Mouse (Mus musculus): ENCODE results near the gene Slc9a3. TPM values are rescaled to one million over a fixed set of nuclear protein-coding genes. Genes with fewer than 3 reads are reported as not detected.

The Slc9a3 gene
- polyA plus RNA-seq, 1 experiment from 2014 or later, result 5.0 TPM

Other genes with a start within 250 kb of the Slc9a3 start
- gene Trip13, start 183.7 kb upstream of the Slc9a3 start, polyA plus RNA-seq (2015; fragmentation: Nextera tagmentation; extraction: Ambion mirVana), result 36.8 and 41.3 TPM in 2 replicates
- 34.7 and 37.6 TPM in 2 replicates for gene Brd9, start 183.6 kb upstream of the Slc9a3 start, polyA plus RNA-seq (2015; fragmentation: Nextera tagmentation; extraction: Ambion mirVana)
- gene Zdhhc11, start 157.6 kb upstream of the Slc9a3 start, polyA plus RNA-seq (2015; fragmentation: Nextera tagmentation; extraction: Ambion mirVana), result not detected in 2 replicates
- gene Tppp, start 112.0 kb upstream of the Slc9a3 start, polyA plus RNA-seq (2015; fragmentation: Nextera tagmentation; extraction: Ambion mirVana), result 2.1 and 2.3 TPM in 2 replicates
- gene Cep72, start 59.2 kb upstream of the Slc9a3 start, polyA plus RNA-seq (2015; fragmentation: Nextera tagmentation; extraction: Ambion mirVana), result 14.1 and 15.2 TPM in 2 replicates
- gene Exoc3, start 87.3 kb downstream of the Slc9a3 start, polyA plus RNA-seq (2015; fragmentation: Nextera tagmentation; extraction: Ambion mirVana), result 60.9 and 65.6 TPM in 2 replicates
- 0.25 and 0.28 TPM in 2 replicates for gene Ahrr, start 170.9 kb downstream of the Slc9a3 start, polyA plus RNA-seq (2015; fragmentation: Nextera tagmentation; extraction: Ambion mirVana)
- gene Pdcd6, start 196.1 kb downstream of the Slc9a3 start, polyA plus RNA-seq (2015; fragmentation: Nextera tagmentation; extraction: Ambion mirVana), result 170 and 182 TPM in 2 replicates
- 314 and 349 TPM in 2 replicates for gene Sdha, start 228.8 kb downstream of the Slc9a3 start, polyA plus RNA-seq (2015; fragmentation: Nextera tagmentation; extraction: Ambion mirVana)
- gene Ccdc127, start 228.9 kb downstream of the Slc9a3 start, polyA plus RNA-seq (2015; fragmentation: Nextera tagmentation; extraction: Ambion mirVana), result 44.4 and 48.6 TPM in 2 replicates
- gene Lrrc14b, start 242.5 kb downstream of the Slc9a3 start, polyA plus RNA-seq (2015; fragmentation: Nextera tagmentation; extraction: Ambion mirVana), result not detected in 2 replicates

Data from intestine, embryonic 15.5 days (tissue).